Mouse (Mus musculus) heart, postnatal 0 days (tissue): Measurements from ENCODE around the gene Med9.

Source experiments
- CTCF ChIP-seq: IDR thresholded peaks from 2 replicates; pipeline ENCODE4 v1.5.1; 2016; ENCODE audit warnings: antibody characterized with exemption, control low read depth, low read depth
- EP300 ChIP-seq: IDR thresholded peaks from 2 replicates; pipeline ENCODE4 v1.6.1; 2016; ENCODE audit warnings: antibody characterized with exemption, low read depth

DNA sequence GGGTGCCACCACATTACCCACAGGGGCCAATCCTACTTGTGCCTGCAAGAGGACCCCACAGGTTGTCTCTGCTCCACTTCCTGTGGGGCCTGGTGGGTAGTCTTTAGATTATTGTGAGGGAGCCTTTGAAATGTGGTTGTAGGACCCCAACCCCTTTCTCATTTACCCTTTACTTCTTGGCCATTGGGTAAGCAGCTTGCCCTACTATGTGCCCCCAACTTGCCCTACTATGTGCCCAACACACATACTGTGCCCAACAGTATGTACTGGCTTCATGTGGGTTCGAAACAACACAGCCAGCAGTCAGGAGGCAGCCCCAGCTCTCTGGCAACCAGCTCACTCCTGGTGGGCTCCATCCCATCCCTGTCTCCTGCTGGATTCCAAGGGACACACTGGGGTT, 19.8 kb downstream of the Med9 start:
- TF ChIP-seq CTCF, result no peak
- TF ChIP-seq EP300, result no peak
